Mouse (Mus musculus): ENCODE results near the gene Hfe2. TPM values are rescaled to one million over a fixed set of nuclear protein-coding genes. Genes with fewer than 3 reads are reported as not detected.
"Not testable (repeated sequence)": the region's sequence is repeated elsewhere in the genome, so short reads cannot be mapped to it uniquely, and the experiment has no call there.

The Hfe2 gene
- polyA plus RNA-seq, 1 experiment from 2014 or later, result not detected

DNA sequence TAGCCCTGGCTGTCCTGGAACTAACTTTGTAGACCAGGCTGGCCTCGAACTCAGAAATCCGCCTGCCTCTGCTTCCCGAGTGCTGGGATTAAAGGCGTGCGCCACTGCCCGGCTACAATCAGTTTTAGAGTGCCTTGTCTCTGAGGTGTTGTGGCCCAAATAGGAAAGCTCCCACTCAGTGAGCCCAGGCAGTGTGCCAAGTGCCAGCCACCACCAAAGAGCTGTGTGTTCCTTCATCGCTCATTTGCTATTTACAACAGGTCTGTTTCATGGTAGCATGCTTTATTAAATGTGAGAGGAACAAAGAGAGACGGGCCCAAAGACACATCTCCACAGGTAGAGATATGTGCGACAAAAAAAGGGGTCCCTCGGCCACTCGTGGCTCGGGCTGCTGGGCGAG is 42.5 kb upstream of the Hfe2 start:
- Histone ChIP-seq H3K4me1 (replicated peaks; ENCODE audit: control insufficient read depth, insufficient read depth, low read length) (no peaks in the 10 kb centered on the region), H3K4me2 (replicated peaks; ENCODE audit: low read depth) (no peak overlapping the region), H3K27ac (ENCODE audit: low read depth, low read length) (no peak overlapping the region), H3K9ac (ENCODE audit: low read depth, low read length) (no peak overlapping the region), H3K36me3 (ENCODE audit: control insufficient read depth, insufficient read depth) (no peaks in the 10 kb centered on the region), H3K4me3 (ENCODE audit: low read depth, low read length) (no peak overlapping the region), H3K27me3 (replicated peaks; ENCODE audit: control insufficient read depth, insufficient read depth, low read length) (no peaks in the 10 kb centered on the region), H3K9me3 (ENCODE audit: control insufficient read depth) (no peaks in the 10 kb centered on the region)
- 89% methylated on average over 13 of the region's 13 CpGs for WGBS
- no peak for ATAC-seq
- no peak for TF ChIP-seq CTCF (IDR thresholded peaks at IDR 0.05; ENCODE audit: low read depth)

DNA sequence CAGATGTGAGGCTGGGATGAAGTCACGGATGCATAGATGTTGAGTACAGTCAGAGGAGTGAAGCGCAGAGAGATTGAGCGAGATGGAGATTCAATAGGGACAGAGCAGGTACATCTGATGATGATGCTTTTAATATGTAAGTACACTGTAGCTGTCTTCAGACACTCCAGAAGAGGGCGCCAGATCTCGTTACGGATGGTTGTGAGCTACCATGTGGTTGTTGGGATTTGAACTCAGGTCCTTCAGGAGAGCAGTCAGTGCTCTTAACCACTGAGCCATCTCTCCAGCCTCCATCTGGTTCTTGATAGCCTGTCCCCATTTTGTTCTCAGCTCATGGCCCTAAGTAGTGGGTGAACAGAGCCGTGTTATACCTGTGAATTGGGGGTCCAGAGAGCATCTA is 41.9 kb upstream of the Hfe2 start:
- ATAC-seq; H3K27me3 ChIP-seq (replicated peaks; ENCODE audit: control insufficient read depth, insufficient read depth, low read length); H3K4me3 ChIP-seq (ENCODE audit: low read depth, low read length); H3K36me3 ChIP-seq (ENCODE audit: control insufficient read depth, insufficient read depth); H3K4me2 ChIP-seq (replicated peaks; ENCODE audit: low read depth); H3K9ac ChIP-seq (ENCODE audit: low read depth, low read length); H3K27ac ChIP-seq (ENCODE audit: low read depth, low read length); H3K9me3 ChIP-seq (ENCODE audit: control insufficient read depth); H3K4me1 ChIP-seq (replicated peaks; ENCODE audit: control insufficient read depth, insufficient read depth, low read length): not testable (repeated sequence)
- WGBS, result 61% methylated on average over 7 of the region's 7 CpGs
- peak; percentile 51 for TF ChIP-seq CTCF (IDR thresholded peaks at IDR 0.05; ENCODE audit: low read depth)

DNA sequence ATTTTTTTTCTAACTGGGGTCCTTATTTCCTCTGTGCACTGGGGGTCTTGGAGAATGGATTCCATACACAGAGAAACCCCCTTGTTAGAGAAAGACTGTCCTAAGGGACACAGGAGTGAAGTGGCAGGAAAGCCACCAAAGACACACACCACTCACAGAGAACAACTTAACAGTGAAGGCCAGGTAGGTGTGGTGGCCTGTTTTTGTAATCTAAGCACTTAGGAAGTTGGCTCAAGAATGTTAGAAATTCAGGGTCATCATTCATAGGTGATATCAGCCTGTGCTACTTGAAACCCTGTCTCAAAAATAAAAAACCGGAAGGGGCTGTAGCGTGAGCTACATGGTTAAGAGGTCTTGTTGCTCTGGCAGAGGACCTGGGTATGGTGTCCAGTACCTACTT is 41.0 kb upstream of the Hfe2 start:
- no peak overlapping the region for H3K4me3 ChIP-seq (ENCODE audit: low read depth, low read length)
- no peak for TF ChIP-seq CTCF (IDR thresholded peaks at IDR 0.05; ENCODE audit: low read depth)
- H3K9me3 ChIP-seq (ENCODE audit: control insufficient read depth), result no peaks in the 10 kb centered on the region
- WGBS, result 91% methylated on average over 2 of the region's 2 CpGs
- H3K36me3 ChIP-seq (ENCODE audit: control insufficient read depth, insufficient read depth), result no peaks in the 10 kb centered on the region
- no peak for ATAC-seq
- H3K9ac ChIP-seq (ENCODE audit: low read depth, low read length), result no peak overlapping the region
- no peak overlapping the region for H3K4me2 ChIP-seq (replicated peaks; ENCODE audit: low read depth)
- H3K27me3 ChIP-seq (replicated peaks; ENCODE audit: control insufficient read depth, insufficient read depth, low read length), result no peaks in the 10 kb centered on the region
- H3K4me1 ChIP-seq (replicated peaks; ENCODE audit: control insufficient read depth, insufficient read depth, low read length), result no peaks in the 10 kb centered on the region
- no peak overlapping the region for H3K27ac ChIP-seq (ENCODE audit: low read depth, low read length)

DNA sequence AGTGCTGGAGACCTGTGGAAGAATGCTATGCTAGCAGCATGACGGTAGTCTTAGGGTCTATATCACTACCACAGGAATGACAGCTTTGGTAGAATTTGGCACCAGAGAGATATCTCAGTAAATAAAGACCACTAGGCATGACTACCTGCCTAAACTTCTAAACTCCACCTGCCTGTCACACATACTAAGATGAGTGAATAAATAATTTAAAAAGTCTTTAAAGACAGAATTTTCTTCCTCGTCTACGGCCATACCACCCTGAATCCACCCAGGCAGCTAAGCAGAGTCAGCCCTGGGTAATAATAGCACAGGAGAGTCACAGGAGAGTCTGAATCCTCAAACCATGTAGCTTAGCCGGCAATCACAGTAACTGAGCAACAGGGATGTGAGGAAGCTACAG is 40.1 kb upstream of the Hfe2 start:
- WGBS, result 79% methylated on average over 4 of the region's 4 CpGs
- Histone ChIP-seq H3K9me3 (ENCODE audit: control insufficient read depth) (no peaks in the 10 kb centered on the region), H3K27me3 (replicated peaks; ENCODE audit: control insufficient read depth, insufficient read depth, low read length) (no peaks in the 10 kb centered on the region), H3K4me3 (ENCODE audit: low read depth, low read length) (no peak overlapping the region), H3K9ac (ENCODE audit: low read depth, low read length) (no peak overlapping the region), H3K27ac (ENCODE audit: low read depth, low read length) (no peak overlapping the region), H3K4me2 (replicated peaks; ENCODE audit: low read depth) (no peak overlapping the region), H3K36me3 (ENCODE audit: control insufficient read depth, insufficient read depth) (no peaks in the 10 kb centered on the region), H3K4me1 (replicated peaks; ENCODE audit: control insufficient read depth, insufficient read depth, low read length) (no peaks in the 10 kb centered on the region)
- TF ChIP-seq CTCF (IDR thresholded peaks at IDR 0.05; ENCODE audit: low read depth), result no peak
- no peak for ATAC-seq

- ATAC-seq, result no peak
- no peak overlapping the region for H3K4me3 ChIP-seq (ENCODE audit: low read depth, low read length)
- no peaks in the 10 kb centered on the region for H3K4me1 ChIP-seq (replicated peaks; ENCODE audit: control insufficient read depth, insufficient read depth, low read length)
- no peak overlapping the region for H3K4me2 ChIP-seq (replicated peaks; ENCODE audit: low read depth)
- no peaks in the 10 kb centered on the region for H3K36me3 ChIP-seq (ENCODE audit: control insufficient read depth, insufficient read depth)
- no peak overlapping the region for H3K27ac ChIP-seq (ENCODE audit: low read depth, low read length)
- 78% methylated on average over 2 of the region's 2 CpGs for WGBS
- no peaks in the 10 kb centered on the region for H3K9me3 ChIP-seq (ENCODE audit: control insufficient read depth)
- no peak overlapping the region for H3K9ac ChIP-seq (ENCODE audit: low read depth, low read length)
- TF ChIP-seq CTCF (IDR thresholded peaks at IDR 0.05; ENCODE audit: low read depth), result no peak
- no peaks in the 10 kb centered on the region for H3K27me3 ChIP-seq (replicated peaks; ENCODE audit: control insufficient read depth, insufficient read depth, low read length)
Observed at GRCm38 (mm10) chr3:96485361-96485760, 39.6 kb upstream of the Hfe2 start.

DNA sequence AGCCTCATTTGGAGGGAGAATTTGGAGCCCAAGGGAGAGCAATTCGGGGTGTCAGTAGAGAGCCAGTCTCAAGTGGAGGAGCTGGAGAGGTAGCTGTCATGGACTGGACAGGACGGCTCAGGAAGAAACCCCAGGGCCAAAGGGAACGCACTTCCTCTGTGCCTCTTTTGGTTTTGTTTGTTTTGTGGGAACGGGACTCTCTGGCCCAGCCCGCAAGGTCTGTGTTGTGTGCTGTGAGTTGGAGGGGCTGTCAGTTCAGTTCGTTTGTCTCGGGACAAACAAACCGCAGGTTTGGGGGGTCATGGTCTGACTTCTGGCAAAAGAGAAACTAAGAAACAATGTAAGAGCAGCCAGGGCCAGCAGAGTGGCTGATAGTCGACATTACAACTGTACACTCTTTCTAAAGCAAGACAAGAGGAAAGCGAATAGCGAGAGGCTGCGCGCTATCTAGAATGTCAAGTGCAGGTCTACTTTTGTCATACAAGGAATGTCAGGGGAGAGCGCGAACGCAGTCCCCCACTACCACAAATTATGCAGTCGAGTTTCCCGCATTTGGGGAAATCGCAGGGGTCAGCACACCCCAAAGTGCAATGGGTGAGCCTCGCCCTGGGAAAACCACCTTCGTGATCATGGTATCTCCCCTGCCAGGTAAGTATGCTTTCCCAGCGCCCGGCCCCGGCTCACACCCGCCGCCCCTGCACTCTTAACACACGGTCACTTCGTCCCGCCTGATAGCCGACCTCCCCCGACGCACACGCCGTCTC is 38.7 kb upstream of the Hfe2 start:
- H3K4me1 ChIP-seq (replicated peaks; ENCODE audit: control insufficient read depth, insufficient read depth, low read length); H3K4me3 ChIP-seq (ENCODE audit: low read depth, low read length); H3K27me3 ChIP-seq (replicated peaks; ENCODE audit: control insufficient read depth, insufficient read depth, low read length); H3K4me2 ChIP-seq (replicated peaks; ENCODE audit: low read depth); H3K36me3 ChIP-seq (ENCODE audit: control insufficient read depth, insufficient read depth); H3K9me3 ChIP-seq (ENCODE audit: control insufficient read depth); H3K9ac ChIP-seq (ENCODE audit: low read depth, low read length); H3K27ac ChIP-seq (ENCODE audit: low read depth, low read length): not testable (repeated sequence)
- 3% methylated on average over 4 of the region's 34 CpGs for WGBS
- ATAC-seq, result peak; percentile 59

GRCm38 (mm10) chr3:96486828-96487559 is 38.0 kb upstream of the Hfe2 start:
- H3K9ac ChIP-seq (ENCODE audit: low read depth, low read length); H3K36me3 ChIP-seq (ENCODE audit: control insufficient read depth, insufficient read depth); H3K9me3 ChIP-seq (ENCODE audit: control insufficient read depth); H3K4me1 ChIP-seq (replicated peaks; ENCODE audit: control insufficient read depth, insufficient read depth, low read length); H3K27me3 ChIP-seq (replicated peaks; ENCODE audit: control insufficient read depth, insufficient read depth, low read length); H3K27ac ChIP-seq (ENCODE audit: low read depth, low read length): not testable (repeated sequence)
- 14% methylated on average over 5 of the region's 38 CpGs for WGBS
- Histone ChIP-seq H3K4me2 (replicated peaks; ENCODE audit: low read depth) (peak overlapping the region; percentile 57), H3K4me3 (ENCODE audit: low read depth, low read length) (peak overlapping the region; percentile 31)
- ATAC-seq, result peak; percentile 71
